Mouse (Mus musculus) E14TG2a.4 (cell line): ENCODE results near the gene Ern1.

Experiments used
- H3K27me3 ChIP-seq: 2 replicates; pipeline ENCODE4 v1.6.1; 2014; ENCODE audit warnings: low read length, control low read depth; ENCODE audit not compliant: insufficient read depth
- H3K36me3 ChIP-seq: 2 replicates; pipeline ENCODE4 v1.6.1; 2014; ENCODE audit warnings: low read length, control low read depth; ENCODE audit not compliant: insufficient read depth
- H3K4me1 ChIP-seq: replicated peaks from 2 replicates; pipeline ENCODE4 v1.6.1; 2014; ENCODE audit warnings: low read depth, low read length, control low read depth
- H3K4me3 ChIP-seq: replicated peaks from 2 replicates; pipeline ENCODE4 v1.5.1; 2014; ENCODE audit warnings: mild to moderate bottlenecking, low read length
- H3K9me3 ChIP-seq: 2 replicates; pipeline ENCODE4 v1.6.1; 2014; ENCODE audit warnings: low read length, control low read depth
- CTCF ChIP-seq: conservative IDR thresholded peaks from 2 replicates; pipeline ENCODE4 v1.5.1; 2014; ENCODE audit warnings: low read length
- NANOG ChIP-seq: IDR thresholded peaks from 2 replicates; pipeline ENCODE4 v1.6.1; 2014; ENCODE audit warnings: borderline replicate concordance, low read length, mixed read lengths
- POU5F1 ChIP-seq: IDR thresholded peaks from 2 replicates; pipeline ENCODE4 v1.6.1; 2014; ENCODE audit warnings: low read length, borderline replicate concordance

Ern1 gene

DNA sequence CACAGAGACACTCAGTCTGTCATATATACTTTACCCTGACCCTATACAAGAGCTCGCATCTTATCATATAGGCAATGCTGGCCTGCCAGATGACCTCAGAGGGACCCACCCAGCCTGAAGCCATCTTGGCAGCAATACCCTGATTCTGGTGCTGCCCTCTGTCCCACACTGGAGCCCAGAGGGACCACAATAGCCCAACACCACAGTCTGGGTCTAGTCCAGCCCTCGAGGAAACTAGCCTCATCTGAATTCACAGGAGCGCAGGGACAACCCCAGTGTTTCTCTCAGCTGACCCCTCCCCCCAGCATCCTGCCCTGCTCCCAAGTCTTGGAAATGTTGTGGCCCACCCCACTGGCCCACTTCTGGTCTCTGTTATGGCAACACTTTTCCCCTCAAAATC is 136.4 kb downstream of the Ern1 start:
- Histone ChIP-seq H3K4me3 (no peak overlapping the region), H3K27me3 (peaks cover 23% of the 10 kb centered on the region), H3K36me3 (no peaks in the 10 kb centered on the region), H3K4me1 (peaks cover 11% of the 10 kb centered on the region), H3K9me3 (no peaks in the 10 kb centered on the region)
- TF ChIP-seq CTCF (no peak), NANOG (no peak), POU5F1 (no peak)

DNA sequence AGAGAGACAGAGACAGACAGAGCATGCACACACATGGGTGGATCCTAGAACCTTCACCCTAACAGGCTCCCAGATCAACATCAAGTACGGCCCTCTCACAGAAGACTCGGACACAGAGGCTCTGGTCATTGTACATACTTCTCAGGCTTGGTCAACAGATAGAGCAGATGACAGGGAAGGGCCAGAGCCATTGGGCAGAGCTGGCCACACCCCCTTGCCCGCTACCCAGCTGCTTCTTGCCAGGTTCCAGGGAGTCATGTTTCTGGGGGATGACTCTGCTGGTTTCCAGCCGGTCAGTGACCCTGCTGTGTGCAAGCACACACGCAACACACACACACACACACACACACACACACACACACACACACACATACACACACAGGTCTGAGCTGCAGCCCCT is 136.8 kb downstream of the Ern1 start:
- Histone ChIP-seq H3K9me3 (no peaks in the 10 kb centered on the region), H3K4me3 (no peak overlapping the region), H3K4me1 (peaks cover 11% of the 10 kb centered on the region), H3K36me3 (no peaks in the 10 kb centered on the region), H3K27me3 (peaks cover 21% of the 10 kb centered on the region)
- TF ChIP-seq POU5F1: no peak
- TF ChIP-seq NANOG: no peak
- no peak for TF ChIP-seq CTCF

DNA sequence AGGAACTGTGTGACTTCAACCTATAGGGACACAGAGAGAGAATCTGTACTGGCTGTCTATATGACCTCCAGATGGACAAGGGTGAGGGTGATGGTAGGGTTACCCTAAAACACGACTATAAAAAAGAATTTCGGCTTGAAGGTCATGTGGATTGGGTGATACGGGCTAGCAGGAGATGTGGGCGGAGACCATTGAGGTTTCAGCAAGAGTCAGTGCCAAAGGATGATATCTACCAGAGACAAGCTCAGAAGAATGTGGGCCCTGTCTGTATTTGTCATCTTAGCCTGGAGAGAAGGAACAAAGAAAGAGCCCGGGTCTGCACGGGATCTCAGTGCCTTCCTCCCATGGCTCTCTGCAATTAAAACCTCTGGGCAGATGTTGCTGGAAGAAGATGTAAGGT is 137.9 kb downstream of the Ern1 start:
- Histone ChIP-seq H3K4me1 (peaks cover 6% of the 10 kb centered on the region; the same call in 1 of the 2 replicates), H3K4me3 (no peak overlapping the region), H3K9me3 (no peaks in the 10 kb centered on the region), H3K36me3 (no peaks in the 10 kb centered on the region), H3K27me3 (peaks cover 15% of the 10 kb centered on the region)
- TF ChIP-seq CTCF: no peak
- no peak for TF ChIP-seq POU5F1
- no peak for TF ChIP-seq NANOG

DNA sequence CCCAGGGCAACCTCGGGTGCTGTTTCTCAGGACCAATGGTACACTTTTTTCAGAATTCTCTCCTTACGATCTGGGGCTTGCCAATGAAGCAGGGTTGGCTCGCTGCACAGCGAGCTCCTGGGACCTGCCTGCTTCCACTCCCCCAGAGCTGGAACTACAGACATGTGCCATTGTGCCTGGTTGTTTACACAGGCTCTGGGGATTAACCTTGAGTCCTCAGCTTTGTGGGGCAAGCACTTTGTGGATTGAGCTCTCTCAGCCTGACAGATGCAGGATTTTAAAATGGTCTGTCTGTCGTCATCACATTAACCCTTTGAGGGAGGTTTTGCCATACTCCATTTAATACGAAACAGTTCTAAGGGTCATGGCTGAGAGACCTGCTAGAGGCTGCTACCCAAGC is 142.7 kb downstream of the Ern1 start:
- Histone ChIP-seq H3K9me3 (no peaks in the 10 kb centered on the region), H3K36me3 (no peaks in the 10 kb centered on the region), H3K27me3 (peaks cover 23% of the 10 kb centered on the region), H3K4me1 (peaks cover 6% of the 10 kb centered on the region; the same call in 1 of the 2 replicates), H3K4me3 (no peak overlapping the region)
- TF ChIP-seq CTCF (no peak), POU5F1 (no peak), NANOG (no peak)
